Mouse (Mus musculus) midbrain, embryonic 16.5 days (tissue): Measurements from ENCODE around the gene Ptges3. TPM values are rescaled to one million over a fixed set of nuclear protein-coding genes. Genes with fewer than 3 reads are reported as not detected.
A peak's percentile ranks its signal among the peaks of the same experiment; 100 is the strongest.
"Not testable (repeated sequence)": the region's sequence is repeated elsewhere in the genome, so short reads cannot be mapped to it uniquely, and the experiment has no call there.

Experiments used
- ATAC-seq: fragments of 200-750 bp; cut with Nextera tagmentation; 2 replicates; pipeline ENCODE4 v1.8.0; 2017; ENCODE audit warnings: moderate TSS enrichment
- H3K27ac ChIP-seq: fragments of 300-500 bp; sonication (generic); 2 replicates; pipeline ENCODE4 v1.5.1; 2014; ENCODE audit warnings: mild to moderate bottlenecking, low read length, mixed read lengths
- H3K27me3 ChIP-seq: fragments of 300-500 bp; sonication (generic); 2 replicates; pipeline ENCODE4 v1.6.1; 2014; ENCODE audit warnings: low read depth, low read length, mixed read lengths; ENCODE audit not compliant: control insufficient read depth, insufficient read depth
- H3K36me3 ChIP-seq: fragments of 300-500 bp; sonication (generic); 2 replicates; pipeline ENCODE4 v1.6.1; 2014; ENCODE audit warnings: mild to moderate bottlenecking, low read length, moderate library complexity, mixed read lengths; ENCODE audit not compliant: control insufficient read depth, insufficient read depth
- H3K4me1 ChIP-seq: fragments of 300-500 bp; sonication (generic); 2 replicates; pipeline ENCODE4 v1.6.1; 2014; ENCODE audit warnings: mild to moderate bottlenecking, low read length, mixed read lengths; ENCODE audit not compliant: control insufficient read depth, insufficient read depth
- H3K4me2 ChIP-seq: fragments of 300-500 bp; sonication (generic); 2 replicates; pipeline ENCODE4 v1.6.1; 2014; ENCODE audit warnings: mild to moderate bottlenecking, low read length, mixed read lengths
- H3K4me3 ChIP-seq: fragments of 300-500 bp; sonication (generic); 2 replicates; pipeline ENCODE4 v1.5.1; 2014; ENCODE audit warnings: low read depth, mild to moderate bottlenecking, low read length, moderate library complexity, mixed read lengths
- H3K9ac ChIP-seq: fragments of 300-500 bp; sonication (generic); 2 replicates; pipeline ENCODE4 v1.6.1; 2014; ENCODE audit warnings: low read depth, low read length, mixed read lengths
- H3K9me3 ChIP-seq: fragments of 300-500 bp; sonication (generic); replicated peaks from 2 replicates; pipeline ENCODE4 v1.6.1; 2014; ENCODE audit warnings: mild to moderate bottlenecking, low read length, mixed read lengths; ENCODE audit not compliant: control insufficient read depth, poor library complexity, severe bottlenecking
- WGBS: fragments of 180-500 bp; shearing (Covaris S2); extraction: QIAGEN DNeasy Blood & Tissue Kit; methylation state at CpG from one replicate; pipeline ENCODE4 v1.1.7; 2014; 5-methylcytosine and 5-hydroxymethylcytosine counted together
- polyA plus RNA-seq: library from polyadenylated mRNA; unstranded; fragments of >200 nt; fragmentation: Nextera tagmentation; extraction: Ambion mirVana; gene quantifications from 2 replicates; pipeline ENCODE4 v1.2.1, GENCODE M21; 2015

Gene Ptges3
- polyA plus RNA-seq, 1 experiment from 2014 or later = 387 TPM

GRCm38 (mm10) chr10:128050355-128050754, 8.4 kb upstream of the Ptges3 start:
- no peak overlapping the region for H3K4me2 ChIP-seq
- H3K36me3 ChIP-seq = peaks cover 31% of the 10 kb centered on the region
- no peaks in the 10 kb centered on the region for H3K4me1 ChIP-seq
- no peak overlapping the region for H3K27ac ChIP-seq
- no peaks in the 10 kb centered on the region for H3K27me3 ChIP-seq
- no peak overlapping the region for H3K9ac ChIP-seq
- no peak overlapping the region for H3K4me3 ChIP-seq
- WGBS = 90% methylated on average over 2 of the region's 2 CpGs
- no peaks in the 10 kb centered on the region for H3K9me3 ChIP-seq
- no peak for ATAC-seq

GRCm38 (mm10) chr10:128051589-128051988, 7.2 kb upstream of the Ptges3 start:
- H3K9ac ChIP-seq = no peak overlapping the region
- H3K27me3 ChIP-seq = no peaks in the 10 kb centered on the region
- peaks cover 22% of the 10 kb centered on the region for H3K36me3 ChIP-seq
- no peak overlapping the region for H3K27ac ChIP-seq
- 96% methylated on average over 5 of the region's 5 CpGs for WGBS
- H3K4me3 ChIP-seq = no peak overlapping the region
- H3K4me2 ChIP-seq = no peak overlapping the region
- H3K4me1 ChIP-seq = no peaks in the 10 kb centered on the region
- no peak for ATAC-seq
- H3K9me3 ChIP-seq = no peaks in the 10 kb centered on the region

- not testable (repeated sequence) for H3K4me2 ChIP-seq, H3K9me3 ChIP-seq, H3K4me3 ChIP-seq, ATAC-seq, H3K27me3 ChIP-seq, H3K27ac ChIP-seq, H3K9ac ChIP-seq, H3K4me1 ChIP-seq
- peaks cover 17% of the 10 kb centered on the region for H3K36me3 ChIP-seq
- 100% methylated on average over 1 of the region's 2 CpGs for whole genome bisulfite sequencing
Measured at GRCm38 (mm10) chr10:128052136-128052535, 6.6 kb upstream of the Ptges3 start.

GRCm38 (mm10) chr10:128053001-128053400, 5.8 kb upstream of the Ptges3 start:
- no peaks in the 10 kb centered on the region for H3K9me3 ChIP-seq
- peaks cover 12% of the 10 kb centered on the region for H3K36me3 ChIP-seq
- no peaks in the 10 kb centered on the region for H3K27me3 ChIP-seq
- H3K4me1 ChIP-seq = peaks cover 4% of the 10 kb centered on the region
- no peak overlapping the region for H3K27ac ChIP-seq
- H3K9ac ChIP-seq = no peak overlapping the region
- H3K4me2 ChIP-seq = no peak overlapping the region
- no peak overlapping the region for H3K4me3 ChIP-seq
- no peak for ATAC-seq
- WGBS = 93% methylated on average over 8 of the region's 8 CpGs

GRCm38 (mm10) chr10:128058184-128058583, 570 bp upstream of the Ptges3 start:
- WGBS = under 1% methylated on average over 18 of the region's 18 CpGs
- H3K9ac ChIP-seq = peak overlapping the region; percentile 93
- H3K4me3 ChIP-seq = peak overlapping the region; percentile 95
- no peaks in the 10 kb centered on the region for H3K9me3 ChIP-seq
- no peaks in the 10 kb centered on the region for H3K27me3 ChIP-seq
- peak overlapping the region; percentile 90 for H3K4me2 ChIP-seq
- peak overlapping the region; percentile 99 for H3K27ac ChIP-seq
- ATAC-seq = peak; percentile 7; the same call in 1 of the 2 replicates
- H3K36me3 ChIP-seq = no peaks in the 10 kb centered on the region
- H3K4me1 ChIP-seq = peaks cover 29% of the 10 kb centered on the region

GRCm38 (mm10) chr10:128059207-128059981, 640 bp downstream of the Ptges3 start:
- Histone ChIP-seq H3K9ac (peak overlapping the region; percentile 93), H3K9me3 (no peaks in the 10 kb centered on the region), H3K36me3 (no peaks in the 10 kb centered on the region), H3K4me1 (peaks cover 29% of the 10 kb centered on the region), H3K27ac (peak overlapping the region; percentile 99), H3K4me3 (peak overlapping the region; percentile 95), H3K4me2 (peak overlapping the region; percentile 90), H3K27me3 (no peaks in the 10 kb centered on the region)
- under 1% methylated on average over 52 of the region's 62 CpGs for WGBS
- ATAC-seq = peak; percentile 22; the same call in 1 of the 2 replicates

GRCm38 (mm10) chr10:128061109-128061508, 2.4 kb downstream of the Ptges3 start:
- 86% methylated on average over 5 of the region's 5 CpGs for WGBS
- Histone ChIP-seq H3K4me3 (no peak overlapping the region), H3K4me1 (peaks cover 29% of the 10 kb centered on the region), H3K36me3 (no peaks in the 10 kb centered on the region), H3K27me3 (no peaks in the 10 kb centered on the region), H3K4me2 (peak overlapping the region; percentile 90), H3K9me3 (no peaks in the 10 kb centered on the region), H3K27ac (no peak overlapping the region), H3K9ac (no peak overlapping the region)
- no peak for ATAC-seq

- no peaks in the 10 kb centered on the region for H3K27me3 ChIP-seq
- H3K27ac ChIP-seq = no peak overlapping the region
- no peak for ATAC-seq
- no peaks in the 10 kb centered on the region for H3K9me3 ChIP-seq
- H3K36me3 ChIP-seq = no peaks in the 10 kb centered on the region
- WGBS = 97% methylated on average over 6 of the region's 6 CpGs
- no peak overlapping the region for H3K4me3 ChIP-seq
- no peak overlapping the region for H3K9ac ChIP-seq
- H3K4me2 ChIP-seq = no peak overlapping the region
- H3K4me1 ChIP-seq = peaks cover 29% of the 10 kb centered on the region
Measured at GRCm38 (mm10) chr10:128062221-128062989, 3.7 kb downstream of the Ptges3 start.

GRCm38 (mm10) chr10:128066072-128066471, 7.3 kb downstream of the Ptges3 start:
- H3K4me1 ChIP-seq = peaks cover 10% of the 10 kb centered on the region
- H3K27me3 ChIP-seq = no peaks in the 10 kb centered on the region
- H3K4me2 ChIP-seq = no peak overlapping the region
- H3K36me3 ChIP-seq = peaks cover 11% of the 10 kb centered on the region
- H3K4me3 ChIP-seq = no peak overlapping the region
- H3K9me3 ChIP-seq = no peaks in the 10 kb centered on the region
- H3K27ac ChIP-seq = no peak overlapping the region
- no peak for ATAC-seq
- WGBS = 91% methylated on average over 5 of the region's 5 CpGs
- H3K9ac ChIP-seq = no peak overlapping the region
